Mouse (Mus musculus) liver, adult 2 months (tissue): Measurements from ENCODE around the gene BC048562. TPM values are rescaled to one million over a fixed set of nuclear protein-coding genes. Genes with fewer than 3 reads are reported as not detected.

ENCODE experiments used
- DNase-seq: peaks from one replicate; pipeline ENCODE4 v3.0.0-alpha.2; 2011; ENCODE audit warnings: low read depth, low spot score; ENCODE audit errors: extremely low read depth
- H3K27ac ChIP-seq: fragments of 200-500 bp; replicated peaks from 2 replicates; pipeline ENCODE4 v1.5.1; 2012; ENCODE audit warnings: low read depth, mild to moderate bottlenecking, control low read depth, inconsistent platforms, low read length; ENCODE audit not compliant: insufficient read depth
- H3K27me3 ChIP-seq: fragments of 200-500 bp; 2 replicates; pipeline ENCODE4 v1.6.1; 2012; ENCODE audit warnings: mild to moderate bottlenecking, moderate library complexity, low read length, inconsistent platforms; ENCODE audit not compliant: control insufficient read depth, insufficient read depth
- H3K36me3 ChIP-seq: fragments of 200-500 bp; 2 replicates; pipeline ENCODE4 v1.6.1; 2012; ENCODE audit warnings: low read length, inconsistent platforms; ENCODE audit not compliant: control insufficient read depth, insufficient read depth
- H3K4me1 ChIP-seq: fragments of 200-500 bp; 2 replicates; pipeline ENCODE4 v1.6.1; 2011; ENCODE audit warnings: low read length; ENCODE audit not compliant: control insufficient read depth, insufficient read depth
- H3K4me3 ChIP-seq: fragments of 200-500 bp; 2 replicates; pipeline ENCODE4 v1.5.1; 2011; ENCODE audit warnings: low read depth, mild to moderate bottlenecking, control low read depth, low read length, moderate library complexity; ENCODE audit not compliant: insufficient read depth
- H3K79me2 ChIP-seq: fragments of 200-500 bp; 2 replicates; pipeline ENCODE4 v1.6.1; 2012; ENCODE audit warnings: inconsistent platforms, mild to moderate bottlenecking, low read length, moderate library complexity; ENCODE audit not compliant: control insufficient read depth, insufficient read depth
- H3K9ac ChIP-seq: fragments of 200-500 bp; 2 replicates; pipeline ENCODE4 v1.6.1; 2012; ENCODE audit warnings: low read depth, mild to moderate bottlenecking, control low read depth, inconsistent platforms, low read length
- CTCF ChIP-seq: fragments of 200-500 bp; IDR thresholded peaks from 2 replicates; pipeline ENCODE4 v1.5.1; 2011; ENCODE audit warnings: low read depth, low read length, control low read depth
- POLR2A ChIP-seq: fragments of 200-500 bp; IDR thresholded peaks from 2 replicates; pipeline ENCODE4 v1.6.1; 2011; ENCODE audit warnings: low read length, control low read depth; ENCODE audit not compliant: insufficient read depth; ENCODE audit errors: extremely low read depth
- WGBS: fragments of 180-500 bp; shearing (Covaris S2); methylation state at CpG from one replicate; pipeline ENCODE4 v1.1.7; 2018; 5-methylcytosine and 5-hydroxymethylcytosine counted together
- polyA plus RNA-seq: library from polyadenylated mRNA; depleted of rRNA; stranded (reverse); fragments of >200 nt; gene quantifications from 2 replicates; pipeline ENCODE4 v1.2.3, GENCODE M21; 2012
- total RNA-seq: library from RNA; depleted of rRNA; stranded (reverse); fragments of >200 nt; gene quantifications from 2 replicates; pipeline ENCODE4 v1.2.3, GENCODE M21; 2014

Gene BC048562
- total and polyA plus RNA-seq, 2 experiments = not detected

DNA sequence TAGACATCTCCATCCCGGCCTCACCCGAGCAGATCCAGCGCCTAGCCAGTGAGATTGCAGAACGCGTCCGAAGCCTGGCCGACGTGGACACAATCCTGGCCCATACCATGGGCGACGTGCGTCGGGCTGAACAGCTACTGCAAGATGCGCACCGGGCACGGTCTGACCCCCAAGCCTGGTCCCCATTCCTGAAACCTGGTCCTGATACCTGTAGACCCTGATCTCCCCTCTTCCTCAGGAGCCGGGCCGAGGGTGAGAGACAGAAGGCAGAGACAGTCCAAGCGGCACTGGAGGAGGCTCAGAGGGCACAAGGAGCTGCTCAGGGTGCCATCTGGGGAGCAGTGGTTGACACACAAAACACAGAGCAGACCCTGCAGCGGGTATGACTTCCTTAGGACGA, 52.9 kb downstream of the BC048562 start:
- 97% methylated on average over 20 of the region's 20 CpGs for WGBS
- H3K27me3 ChIP-seq = no peaks in the 10 kb centered on the region
- H3K4me3 ChIP-seq = no peak overlapping the region
- H3K79me2 ChIP-seq = no peaks in the 10 kb centered on the region
- no peak for TF ChIP-seq CTCF
- no peak for TF ChIP-seq POLR2A
- peaks cover 5% of the 10 kb centered on the region; the same call in 1 of the 2 replicates for H3K36me3 ChIP-seq
- no peak overlapping the region for H3K9ac ChIP-seq
- H3K4me1 ChIP-seq = peaks cover 10% of the 10 kb centered on the region; the same call in 1 of the 2 replicates
- DNase-seq = no peak
- H3K27ac ChIP-seq = no peak overlapping the region

DNA sequence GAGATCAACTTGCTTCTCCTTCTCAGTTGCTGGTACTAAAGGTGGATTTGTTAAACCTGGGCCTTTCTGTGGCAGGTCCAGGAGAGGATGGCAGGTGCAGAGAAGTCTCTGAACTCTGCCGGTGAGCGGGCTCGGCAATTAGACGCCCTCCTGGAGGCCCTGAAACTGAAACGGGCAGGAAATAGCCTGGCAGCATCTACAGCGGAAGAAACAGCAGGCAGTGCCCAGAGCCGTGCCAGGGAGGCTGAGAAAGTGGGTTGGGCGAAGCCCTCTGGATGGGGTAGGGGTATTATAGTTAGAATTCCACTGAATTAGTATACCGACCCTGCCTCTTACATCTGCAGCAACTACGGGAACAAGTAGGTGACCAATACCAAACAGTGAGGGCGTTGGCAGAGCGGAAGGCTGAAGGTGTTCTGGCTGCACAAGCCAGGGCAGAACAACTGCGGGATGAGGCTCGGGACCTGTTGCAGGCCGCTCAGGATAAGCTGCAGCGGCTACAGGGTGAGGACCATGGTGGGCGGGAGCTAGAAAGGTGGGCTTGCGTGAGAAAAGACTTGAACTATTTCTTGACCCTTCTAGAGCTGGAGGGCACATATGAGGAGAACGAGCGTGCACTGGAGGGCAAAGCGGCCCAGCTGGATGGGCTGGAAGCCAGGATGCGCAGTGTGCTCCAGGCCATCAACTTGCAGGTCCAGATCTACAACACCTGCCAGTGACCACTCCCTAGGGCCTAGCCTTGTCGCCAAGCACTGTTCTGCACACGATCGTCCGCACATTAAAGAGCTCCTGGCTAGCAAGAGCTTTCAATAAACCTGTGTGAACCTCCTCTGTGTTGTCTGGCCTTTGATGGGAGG, 53.6 kb downstream of the BC048562 start:
- H3K4me1 ChIP-seq = peaks cover 10% of the 10 kb centered on the region; the same call in 1 of the 2 replicates
- peak overlapping the region; percentile 33 for H3K9ac ChIP-seq
- no peaks in the 10 kb centered on the region for H3K27me3 ChIP-seq
- 69% methylated on average over 26 of the region's 26 CpGs for WGBS
- peak overlapping the region; percentile 56 for H3K27ac ChIP-seq
- no peak for DNase-seq
- TF ChIP-seq CTCF (0 out of 2 replicates have a peak, but pooled peaks have one; percentile 1), POLR2A (no peak)
- no peaks in the 10 kb centered on the region for H3K79me2 ChIP-seq
- peak overlapping the region; percentile 82 for H3K4me3 ChIP-seq
- peaks cover 11% of the 10 kb centered on the region; the same call in 1 of the 2 replicates for H3K36me3 ChIP-seq

GRCm38 (mm10) chr9:108490559-108491285, 54.4 kb downstream of the BC048562 start, which contains the start of gene Usp19:
Gene Usp19 (plus strand): TSS chr9:108490602.
- under 1% methylated on average over 69 of the region's 69 CpGs for WGBS
- Histone ChIP-seq H3K27me3 (no peaks in the 10 kb centered on the region), H3K79me2 (no peaks in the 10 kb centered on the region), H3K36me3 (peaks cover 16% of the 10 kb centered on the region), H3K4me1 (peaks cover 10% of the 10 kb centered on the region; the same call in 1 of the 2 replicates), H3K9ac (peak within 1 kb of the TSS; percentile 85), H3K27ac (peak within 1 kb of the TSS; percentile 72), H3K4me3 (peak within 1 kb of the TSS; percentile 82)
- peak; percentile 95 for DNase-seq
- 0 out of 2 replicates have a peak, but pooled peaks have one; percentile 22 for TF ChIP-seq POLR2A
- TF ChIP-seq CTCF = no peak

- no peaks in the 10 kb centered on the region for H3K79me2 ChIP-seq
- H3K4me3 ChIP-seq = peak overlapping the region; percentile 82
Measured at GRCm38 (mm10) chr9:108491286-108491580, 55.0 kb downstream of the BC048562 start.

GRCm38 (mm10) chr9:108492043-108492750, 55.9 kb downstream of the BC048562 start:
- TF ChIP-seq CTCF (no peak), POLR2A (no peak)
- Histone ChIP-seq H3K4me3 (0 out of 2 replicates have a peak overlapping the region, but pooled peaks have one; percentile 7), H3K36me3 (peaks cover 29% of the 10 kb centered on the region), H3K4me1 (peaks cover 10% of the 10 kb centered on the region; the same call in 1 of the 2 replicates), H3K27ac (no peak overlapping the region), H3K27me3 (no peaks in the 10 kb centered on the region), H3K79me2 (no peaks in the 10 kb centered on the region), H3K9ac (no peak overlapping the region; the same call in 1 of the 2 replicates)
- peak; percentile 33 for DNase-seq
- WGBS = 66% methylated on average over 16 of the region's 16 CpGs

More at GRCm38 (mm10) chr9:108491286-108491580, 55.0 kb downstream of the BC048562 start:
- Histone ChIP-seq H3K27me3 (no peaks in the 10 kb centered on the region), H3K27ac (peak overlapping the region; percentile 72), H3K4me1 (peaks cover 10% of the 10 kb centered on the region; the same call in 1 of the 2 replicates), H3K9ac (peak overlapping the region; percentile 85), H3K36me3 (peaks cover 21% of the 10 kb centered on the region)
- no peak for DNase-seq
- TF ChIP-seq CTCF (no peak), POLR2A (no peak)
- 2% methylated on average over 12 of the region's 12 CpGs for WGBS
